9 mouse cellular contexts compared by ENCODE assay signal in genomic region chr10:81139529-81139846, GRCm38 (mm10). TPM values are rescaled to one million over a fixed set of nuclear protein-coding genes. Genes with fewer than 3 reads are reported as not detected.
DNase-seq lines count a peak whose midpoint lies in the region; ATAC-seq and TF ChIP-seq lines count a peak whose summit lies in the region.
"Had no signal": no experiment of that assay in that cellular context is flagged by ENCODE, and none has a peak within 500 bp of the region (broad histone marks: within the 10 kb centered on the region; RNA-seq: fewer than 3 reads in every experiment).

No protein-coding gene starts in this region.

- peaks cover 3% of the 10 kb centered on the region; the same call in 1 of the 2 replicates for H3K27me3 ChIP-seq in lung, embryonic 16.5 days (ENCODE audit: control insufficient read depth, insufficient read depth, low read depth, low read length)
- peaks cover 14% of the 10 kb centered on the region for H3K27me3 ChIP-seq in limb, embryonic 13.5 days
- H3K27me3 ChIP-seq in small intestine, adult 2 months (ENCODE audit: control insufficient read depth, insufficient read depth, low read length), result no peaks in the 10 kb centered on the region

- no peak for ATAC-seq in lung, embryonic 16.5 days (ENCODE audit: low read depth)
- ATAC-seq in limb, embryonic 13.5 days (ENCODE audit: low FRiP score, low read depth), result no peak
- no peak for ATAC-seq in megakaryocyte progenitor cell, adult 5-6 weeks (replicated peaks; ENCODE audit: poor library complexity)

- peak overlapping the region; percentile 55 for H3K9ac ChIP-seq in lung, embryonic 16.5 days (ENCODE audit: low read length)
- peak overlapping the region; percentile 93 for H3K9ac ChIP-seq in limb, embryonic 13.5 days

- peaks cover 10% of the 10 kb centered on the region for H3K36me3 ChIP-seq in lung, embryonic 16.5 days (ENCODE audit: control insufficient read depth, insufficient read depth, low read length)
- peaks cover 28% of the 10 kb centered on the region for H3K36me3 ChIP-seq in limb, embryonic 13.5 days
- peaks cover 11% of the 10 kb centered on the region for H3K36me3 ChIP-seq in small intestine, adult 2 months (ENCODE audit: control insufficient read depth, insufficient read depth, low read length)

- H3K4me3 ChIP-seq in lung, embryonic 16.5 days (ENCODE audit: low read length), result peak overlapping the region; percentile 2; the same call in 1 of the 2 replicates
- H3K4me3 ChIP-seq in limb, embryonic 13.5 days, result peak overlapping the region; percentile 87
- peak overlapping the region; percentile 91 for H3K4me3 ChIP-seq in small intestine, adult 2 months (ENCODE audit: low read depth, low read length)

- no peaks in the 10 kb centered on the region for H3K9me3 ChIP-seq in lung, embryonic 16.5 days (ENCODE audit: control insufficient read depth, low read length)
- H3K9me3 ChIP-seq in limb, embryonic 13.5 days, result no peaks in the 10 kb centered on the region

- peak overlapping the region; percentile 50 for H3K4me2 ChIP-seq in lung, embryonic 16.5 days (ENCODE audit: low read depth, low read length)
- H3K4me2 ChIP-seq in limb, embryonic 13.5 days (replicated peaks), result peak overlapping the region; percentile 98

- DNase-seq in adrenal gland, adult 2 months, result peak; percentile 18
- no peak for DNase-seq in adrenal gland, adult 8-10 months
- no peak for DNase-seq in lung, postnatal 4 days
- DNase-seq in left cerebral cortex, adult 18-20 months (ENCODE audit: low spot score in 2 of 2), result no peak
- DNase-seq: layer of hippocampus, adult 9-11 months had no signal

- peaks cover 50% of the 10 kb centered on the region for H3K4me1 ChIP-seq in lung, embryonic 16.5 days (replicated peaks; ENCODE audit: control insufficient read depth, insufficient read depth, low read length)
- H3K4me1 ChIP-seq in limb, embryonic 13.5 days, result peaks cover 62% of the 10 kb centered on the region
- peaks cover 47% of the 10 kb centered on the region for H3K4me1 ChIP-seq in small intestine, adult 2 months (ENCODE audit: control insufficient read depth, insufficient read depth, insufficient read length, low read length)

- 67% methylated on average over 4 of the region's 4 CpGs for WGBS in lung, embryonic 16.5 days
- 77% methylated on average over 4 of the region's 4 CpGs for WGBS in limb, embryonic 13.5 days
- WGBS in small intestine, adult 2 months, result 25% methylated on average over 4 of the region's 4 CpGs

- H3K27ac ChIP-seq in lung, embryonic 16.5 days (ENCODE audit: low read length), result no peak overlapping the region
- no peak overlapping the region for H3K27ac ChIP-seq in limb, embryonic 13.5 days
- H3K27ac ChIP-seq in small intestine, adult 2 months (ENCODE audit: insufficient read depth, low read depth, low read length), result peak overlapping the region; percentile 88

- TF ChIP-seq POLR2A in small intestine, adult 2 months (IDR thresholded peaks at IDR 0.05; ENCODE audit: low read depth, low read length), result no peak

- TF ChIP-seq CTCF in small intestine, adult 2 months (IDR thresholded peaks at IDR 0.05; ENCODE audit: extremely low read depth, insufficient read length, insufficient replicate concordance, low read depth, low read length), result no peak

RNA-seq across cellular contexts. Expression of gene Zbtb7a, which starts 4.5 kb away (rescaled TPM):
- 10 to 100 TPM; 62.9 to 80.9 TPM for total RNA-seq in adrenal gland, adult 2 months (2021)
- polyA plus RNA-seq in adrenal gland, adult 2 months (2012; rRNA removed), result 150 and 158 TPM in 2 replicates
- 10 to 100 TPM; 86.5 to 94.0 (median 92.3) TPM for total RNA-seq in adrenal gland, adult 8-10 months (2022)
- polyA plus RNA-seq in lung, embryonic 16.5 days (2015; fragmentation: Nextera tagmentation; extraction: Ambion mirVana), result 31.5 and 31.6 TPM in 2 replicates
- polyA plus RNA-seq in limb, embryonic 13.5 days (2015; fragmentation: Nextera tagmentation; extraction: Ambion mirVana), result 22.5 and 22.6 TPM in 2 replicates
- polyA plus RNA-seq in small intestine, adult 2 months (2012; rRNA removed), result 94.8 and 187 TPM in 2 replicates
- total RNA-seq in left cerebral cortex, adult 18-20 months (2021), result 100 to 1,000 TPM; 135 to 137 TPM
- 17.4 and 18.9 TPM in 2 replicates for total RNA-seq in megakaryocyte progenitor cell, adult 5-6 weeks (2015)
- 7.7 and 8.6 TPM in 2 replicates for total RNA-seq in megakaryocyte progenitor cell, adult 5-6 weeks (2017)

RNA-seq across cellular contexts. Expression of gene Pias4, which starts 28.2 kb away (rescaled TPM):
- total RNA-seq in adrenal gland, adult 2 months (2021), result 10 to 100 TPM; 27.3 to 29.8 TPM
- 41.4 and 48.6 TPM in 2 replicates for polyA plus RNA-seq in adrenal gland, adult 2 months (2012; rRNA removed)
- 10 to 100 TPM; 22.8 to 32.5 (median 30.1) TPM for total RNA-seq in adrenal gland, adult 8-10 months (2022)
- 35.5 and 41.8 TPM in 2 replicates for polyA plus RNA-seq in lung, embryonic 16.5 days (2015; fragmentation: Nextera tagmentation; extraction: Ambion mirVana)
- polyA plus RNA-seq in limb, embryonic 13.5 days (2015; fragmentation: Nextera tagmentation; extraction: Ambion mirVana), result 62.2 and 62.3 TPM in 2 replicates
- 29.1 and 53.3 TPM in 2 replicates for polyA plus RNA-seq in small intestine, adult 2 months (2012; rRNA removed)
- total RNA-seq in left cerebral cortex, adult 18-20 months (2021), result 10 to 100 TPM; 27.8 to 28.8 TPM
- total RNA-seq in megakaryocyte progenitor cell, adult 5-6 weeks (2015), result 9.4 and 10.0 TPM in 2 replicates
- total RNA-seq in megakaryocyte progenitor cell, adult 5-6 weeks (2017), result 9.4 and 9.8 TPM in 2 replicates

RNA-seq across cellular contexts. Expression of gene Map2k2, which starts 33.8 kb away (rescaled TPM):
- total RNA-seq in adrenal gland, adult 2 months (2021), result 100 to 1,000 TPM; 157 to 185 TPM
- polyA plus RNA-seq in adrenal gland, adult 2 months (2012; rRNA removed), result 787 and 873 TPM in 2 replicates
- 100 to 1,000 TPM; 169 to 227 (median 204) TPM for total RNA-seq in adrenal gland, adult 8-10 months (2022)
- 144 and 151 TPM in 2 replicates for polyA plus RNA-seq in lung, embryonic 16.5 days (2015; fragmentation: Nextera tagmentation; extraction: Ambion mirVana)
- polyA plus RNA-seq in limb, embryonic 13.5 days (2015; fragmentation: Nextera tagmentation; extraction: Ambion mirVana), result 192 and 197 TPM in 2 replicates
- 214 and 554 TPM in 2 replicates for polyA plus RNA-seq in small intestine, adult 2 months (2012; rRNA removed)
- total RNA-seq in left cerebral cortex, adult 18-20 months (2021), result 100 to 1,000 TPM; 133 to 137 TPM
- total RNA-seq in megakaryocyte progenitor cell, adult 5-6 weeks (2015), result 34.4 and 42.5 TPM in 2 replicates
- total RNA-seq in megakaryocyte progenitor cell, adult 5-6 weeks (2017), result 50.1 and 54.9 TPM in 2 replicates

RNA-seq across cellular contexts. Expression of gene Eef2, which starts 36.9 kb away (rescaled TPM):
- 1,000 to 10,000 TPM; 1,393 to 1,508 TPM for total RNA-seq in adrenal gland, adult 2 months (2021)
- 1,342 and 1,424 TPM in 2 replicates for polyA plus RNA-seq in adrenal gland, adult 2 months (2012; rRNA removed)
- 1,000 to 10,000 TPM; 1,447 to 1,655 (median 1,598) TPM for total RNA-seq in adrenal gland, adult 8-10 months (2022)
- 589 and 620 TPM in 2 replicates for polyA plus RNA-seq in lung, embryonic 16.5 days (2015; fragmentation: Nextera tagmentation; extraction: Ambion mirVana)
- 577 and 592 TPM in 2 replicates for polyA plus RNA-seq in limb, embryonic 13.5 days (2015; fragmentation: Nextera tagmentation; extraction: Ambion mirVana)
- polyA plus RNA-seq in small intestine, adult 2 months (2012; rRNA removed), result 755 and 1,606 TPM in 2 replicates
- 100 to 1,000 TPM; 899 to 919 TPM for total RNA-seq in left cerebral cortex, adult 18-20 months (2021)
- total RNA-seq in megakaryocyte progenitor cell, adult 5-6 weeks (2015), result 526 and 599 TPM in 2 replicates
- total RNA-seq in megakaryocyte progenitor cell, adult 5-6 weeks (2017), result 1,508 and 1,553 TPM in 2 replicates

RNA-seq across cellular contexts. Expression of gene Creb3l3, which starts 40.8 kb away (rescaled TPM):
- total RNA-seq in adrenal gland, adult 2 months (2021), result under 1 TPM; 0.59 to 0.86 TPM
- 0.39 and 0.89 TPM in 2 replicates for polyA plus RNA-seq in adrenal gland, adult 2 months (2012; rRNA removed)
- 1 to 10 TPM in 2 of 4 experiments, under 1 TPM in 2; 0.35 to 2.7 (median 1.3) TPM for total RNA-seq in adrenal gland, adult 8-10 months (2022)
- 0.34 and 1.0 TPM in 2 replicates for polyA plus RNA-seq in lung, embryonic 16.5 days (2015; fragmentation: Nextera tagmentation; extraction: Ambion mirVana)
- 0.18 and 0.60 TPM in 2 replicates for polyA plus RNA-seq in limb, embryonic 13.5 days (2015; fragmentation: Nextera tagmentation; extraction: Ambion mirVana)
- 163 and 498 TPM in 2 replicates for polyA plus RNA-seq in small intestine, adult 2 months (2012; rRNA removed)
- total RNA-seq in left cerebral cortex, adult 18-20 months (2021), result under 1 TPM; 0.35 to 0.67 TPM
- 0.54 and 0.88 TPM in 2 replicates for total RNA-seq in megakaryocyte progenitor cell, adult 5-6 weeks (2015)
- 0.30 and 0.58 TPM in 2 replicates for total RNA-seq in megakaryocyte progenitor cell, adult 5-6 weeks (2017)

Comparison
In these comparisons a context has a peak if more than half of its experiments do, and no peak if none do; other contexts are left out.
1. H3K4me3 ChIP-seq: peak in every context shown above with its lines; median percentile 91 in small intestine, adult 2 months; 87 in limb, embryonic 13.5 days; 2 in lung, embryonic 16.5 days.